Mouse (Mus musculus): ENCODE measurements at regions not wholly inside any gene's neighbourhood (a gene's known extent, or its start where the extent isn't known, plus 50 kb on each side); places are given as distances from the start of the nearest gene placed in this dataset.

DNA sequence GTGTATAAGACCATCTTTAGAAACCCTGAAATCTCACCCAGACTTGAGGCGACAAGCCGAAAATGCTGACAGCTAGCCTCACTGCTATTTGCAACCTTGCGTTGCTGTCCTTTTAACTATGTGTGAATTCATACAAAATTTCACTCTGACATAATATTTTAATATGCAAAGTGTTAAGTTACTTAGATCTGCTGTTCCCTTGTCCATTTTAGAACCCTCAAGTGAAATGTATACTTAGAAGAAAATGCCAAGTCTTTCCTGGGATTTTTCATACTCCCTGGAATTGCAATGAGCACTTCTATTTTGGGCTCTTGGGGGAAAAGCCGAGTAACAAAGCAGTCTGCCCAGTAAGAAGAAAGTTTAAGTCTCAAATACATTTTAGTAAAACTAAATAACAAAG, 150.0 kb upstream of the Cttnbp2 start:
- Histone ChIP-seq H3K4me2 (ENCODE audit: low read length) (no peak overlapping the region), H3K9me3 (ENCODE audit: control insufficient read depth, low read length) (no peaks in the 10 kb centered on the region), H3K4me3 (ENCODE audit: low read length) (no peak overlapping the region), H3K9ac (ENCODE audit: low read depth, low read length) (no peak overlapping the region), H3K36me3 (ENCODE audit: control insufficient read depth, insufficient read depth, low read length) (no peaks in the 10 kb centered on the region), H3K27ac (ENCODE audit: low read depth, low read length) (no peak overlapping the region), H3K4me1 (ENCODE audit: control insufficient read depth, insufficient read depth, low read depth, low read length) (no peaks in the 10 kb centered on the region), H3K27me3 (replicated peaks; ENCODE audit: control insufficient read depth, insufficient read depth, low read length) (no peaks in the 10 kb centered on the region)
- ATAC-seq: no peak
- 85% methylated on average over 4 of the region's 4 CpGs for WGBS

DNA sequence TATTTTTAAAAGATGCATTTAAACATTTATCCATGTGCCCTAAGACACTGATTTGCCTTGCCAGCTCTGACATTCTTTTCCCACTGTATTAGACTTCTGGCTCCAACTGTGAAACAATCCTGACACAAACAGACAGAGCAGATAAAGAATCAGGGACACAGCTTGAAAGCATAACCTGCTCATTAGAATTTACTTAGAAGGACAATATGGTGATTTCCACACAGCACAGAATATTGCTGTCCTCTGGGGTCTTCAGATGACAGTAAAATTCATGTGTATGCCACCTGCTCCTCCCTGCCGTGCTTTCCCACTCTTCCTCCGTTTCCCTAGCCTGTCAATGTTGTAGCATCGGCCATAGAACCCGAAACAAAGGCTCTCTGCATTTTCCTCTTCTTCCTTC, 151.3 kb upstream of the Cttnbp2 start:
- Histone ChIP-seq H3K4me3 (ENCODE audit: low read length) (no peak overlapping the region), H3K27me3 (replicated peaks; ENCODE audit: control insufficient read depth, insufficient read depth, low read length) (no peaks in the 10 kb centered on the region), H3K27ac (ENCODE audit: low read depth, low read length) (no peak overlapping the region), H3K4me2 (ENCODE audit: low read length) (no peak overlapping the region), H3K9me3 (ENCODE audit: control insufficient read depth, low read length) (no peaks in the 10 kb centered on the region), H3K4me1 (ENCODE audit: control insufficient read depth, insufficient read depth, low read depth, low read length) (no peaks in the 10 kb centered on the region), H3K36me3 (ENCODE audit: control insufficient read depth, insufficient read depth, low read length) (no peaks in the 10 kb centered on the region), H3K9ac (ENCODE audit: low read depth, low read length) (no peak overlapping the region)
- no peak for ATAC-seq
- WGBS: 59% methylated on average over 4 of the region's 4 CpGs

DNA sequence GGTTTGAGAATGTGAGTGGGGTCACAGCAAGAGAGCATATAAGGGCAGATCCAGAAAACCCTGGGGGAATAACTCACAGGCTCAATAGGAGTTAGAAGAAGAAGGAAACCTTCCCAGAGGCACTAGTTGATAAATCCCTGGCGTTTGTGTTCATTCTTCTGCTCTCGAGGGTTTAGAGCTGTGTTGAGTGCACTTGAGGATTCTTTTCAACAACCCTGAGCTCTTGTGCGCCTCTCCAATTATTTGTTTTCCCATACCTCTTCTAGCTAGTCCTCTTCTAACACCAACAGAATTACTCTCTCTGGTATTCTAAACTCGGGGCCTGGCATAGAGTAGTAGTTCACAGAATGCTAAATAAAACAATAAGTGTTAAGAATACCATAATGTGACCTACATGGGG, 151.9 kb upstream of the Cttnbp2 start:
- no peaks in the 10 kb centered on the region for H3K9me3 ChIP-seq (ENCODE audit: control insufficient read depth, low read length)
- no peak overlapping the region for H3K4me2 ChIP-seq (ENCODE audit: low read length)
- no peaks in the 10 kb centered on the region for H3K36me3 ChIP-seq (ENCODE audit: control insufficient read depth, insufficient read depth, low read length)
- no peak for ATAC-seq
- WGBS: 82% methylated on average over 4 of the region's 4 CpGs
- no peak overlapping the region for H3K27ac ChIP-seq (ENCODE audit: low read depth, low read length)
- no peaks in the 10 kb centered on the region for H3K4me1 ChIP-seq (ENCODE audit: control insufficient read depth, insufficient read depth, low read depth, low read length)
- no peaks in the 10 kb centered on the region for H3K27me3 ChIP-seq (replicated peaks; ENCODE audit: control insufficient read depth, insufficient read depth, low read length)
- H3K9ac ChIP-seq (ENCODE audit: low read depth, low read length): no peak overlapping the region
- no peak overlapping the region for H3K4me3 ChIP-seq (ENCODE audit: low read length)

DNA sequence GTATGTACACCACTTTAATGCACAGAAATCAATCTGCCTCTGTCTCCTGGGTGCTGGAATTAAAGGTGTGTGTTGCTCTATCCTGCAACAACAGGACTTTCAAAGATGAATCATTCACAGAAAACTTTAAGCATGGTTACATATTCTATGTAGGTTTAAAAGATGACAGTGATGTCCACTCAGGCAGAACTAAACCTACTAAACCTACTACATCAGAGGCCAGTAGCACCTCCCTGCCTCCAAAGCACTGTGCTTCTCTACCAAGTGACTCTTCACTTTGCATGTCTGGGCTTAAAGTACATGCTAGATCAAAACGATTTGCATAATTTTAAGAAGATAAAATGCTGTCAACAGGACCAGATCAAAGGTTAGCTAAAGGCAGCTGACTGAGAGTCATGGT, 156.0 kb upstream of the Cttnbp2 start:
- H3K9me3 ChIP-seq (ENCODE audit: control insufficient read depth, low read length): no peaks in the 10 kb centered on the region
- no peak overlapping the region for H3K27ac ChIP-seq (ENCODE audit: low read depth, low read length)
- no peaks in the 10 kb centered on the region for H3K36me3 ChIP-seq (ENCODE audit: control insufficient read depth, insufficient read depth, low read length)
- H3K4me1 ChIP-seq (ENCODE audit: control insufficient read depth, insufficient read depth, low read depth, low read length): no peaks in the 10 kb centered on the region
- H3K4me3 ChIP-seq (ENCODE audit: low read length): no peak overlapping the region
- no peak for ATAC-seq
- whole genome bisulfite sequencing: 94% methylated on average over 1 of the region's 1 CpGs
- no peak overlapping the region for H3K4me2 ChIP-seq (ENCODE audit: low read length)
- no peak overlapping the region for H3K9ac ChIP-seq (ENCODE audit: low read depth, low read length)
- no peaks in the 10 kb centered on the region for H3K27me3 ChIP-seq (replicated peaks; ENCODE audit: control insufficient read depth, insufficient read depth, low read length)

DNA sequence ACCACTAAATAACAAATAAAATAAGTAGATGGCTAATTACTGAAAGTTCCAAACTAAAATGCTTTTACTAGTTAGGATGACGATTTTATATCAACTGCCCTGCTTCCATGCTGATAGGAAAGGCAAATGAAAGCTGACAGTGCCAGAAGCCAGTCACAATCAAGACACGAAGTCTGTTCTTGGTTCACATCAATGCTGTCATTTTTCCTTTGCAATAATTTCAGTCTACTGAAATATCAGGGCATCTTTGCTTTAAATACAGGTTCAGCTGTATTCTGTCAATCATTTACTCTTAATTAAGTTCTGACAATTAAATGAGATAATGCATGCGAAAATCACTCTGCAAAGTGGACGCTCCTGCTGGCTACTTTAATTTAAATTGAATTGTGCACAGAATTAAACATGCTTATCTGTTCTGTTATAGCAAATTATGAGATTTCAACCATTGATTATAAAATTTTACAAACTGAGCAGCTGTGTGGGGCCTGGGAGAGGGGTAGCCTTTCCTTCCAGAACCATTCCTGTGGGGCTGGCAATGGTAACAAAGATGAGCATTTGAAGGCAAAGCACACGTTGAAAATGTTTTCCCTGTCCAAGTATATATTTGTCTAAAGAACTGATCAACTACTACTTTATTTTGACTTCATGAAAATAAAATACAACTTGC, 160.1 kb upstream of the Cttnbp2 start:
- H3K27ac ChIP-seq (ENCODE audit: low read depth, low read length): no peak overlapping the region
- H3K27me3 ChIP-seq (replicated peaks; ENCODE audit: control insufficient read depth, insufficient read depth, low read length): no peaks in the 10 kb centered on the region
- no peak overlapping the region for H3K9ac ChIP-seq (ENCODE audit: low read depth, low read length)
- H3K4me2 ChIP-seq (ENCODE audit: low read length): no peak overlapping the region
- no peaks in the 10 kb centered on the region for H3K4me1 ChIP-seq (ENCODE audit: control insufficient read depth, insufficient read depth, low read depth, low read length)
- no peaks in the 10 kb centered on the region for H3K9me3 ChIP-seq (ENCODE audit: control insufficient read depth, low read length)
- no peak for ATAC-seq
- no peak overlapping the region for H3K4me3 ChIP-seq (ENCODE audit: low read length)
- no peaks in the 10 kb centered on the region for H3K36me3 ChIP-seq (ENCODE audit: control insufficient read depth, insufficient read depth, low read length)
- WGBS: 53% methylated on average over 5 of the region's 5 CpGs

DNA sequence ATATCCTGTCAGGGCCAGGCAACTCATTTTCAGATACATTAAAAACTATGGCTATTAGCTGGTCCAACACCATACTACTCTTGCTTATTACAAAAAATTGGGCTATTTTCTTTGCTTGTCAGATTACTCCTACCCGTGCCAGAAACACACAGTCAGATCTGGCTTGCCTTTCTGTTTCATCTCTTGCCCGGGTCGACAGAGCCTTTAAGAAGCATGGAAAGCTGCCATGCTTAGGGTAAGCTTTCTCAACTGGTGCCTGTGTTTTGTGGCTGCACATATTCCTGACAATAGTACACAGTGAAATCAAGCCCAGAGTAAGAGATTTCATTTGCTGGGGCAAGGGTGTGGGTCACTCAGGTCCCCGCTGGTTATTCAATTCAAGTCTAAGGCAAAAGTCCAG, 162.5 kb upstream of the Cttnbp2 start:
- no peaks in the 10 kb centered on the region for H3K27me3 ChIP-seq (replicated peaks; ENCODE audit: control insufficient read depth, insufficient read depth, low read length)
- H3K4me1 ChIP-seq (ENCODE audit: control insufficient read depth, insufficient read depth, low read depth, low read length): no peaks in the 10 kb centered on the region
- H3K9ac ChIP-seq (ENCODE audit: low read depth, low read length): no peak overlapping the region
- ATAC-seq: no peak
- H3K4me2 ChIP-seq (ENCODE audit: low read length): no peak overlapping the region
- H3K27ac ChIP-seq (ENCODE audit: low read depth, low read length): no peak overlapping the region
- no peaks in the 10 kb centered on the region for H3K36me3 ChIP-seq (ENCODE audit: control insufficient read depth, insufficient read depth, low read length)
- no peak overlapping the region for H3K4me3 ChIP-seq (ENCODE audit: low read length)
- 79% methylated on average over 4 of the region's 4 CpGs for WGBS
- H3K9me3 ChIP-seq (ENCODE audit: control insufficient read depth, low read length): no peaks in the 10 kb centered on the region

DNA sequence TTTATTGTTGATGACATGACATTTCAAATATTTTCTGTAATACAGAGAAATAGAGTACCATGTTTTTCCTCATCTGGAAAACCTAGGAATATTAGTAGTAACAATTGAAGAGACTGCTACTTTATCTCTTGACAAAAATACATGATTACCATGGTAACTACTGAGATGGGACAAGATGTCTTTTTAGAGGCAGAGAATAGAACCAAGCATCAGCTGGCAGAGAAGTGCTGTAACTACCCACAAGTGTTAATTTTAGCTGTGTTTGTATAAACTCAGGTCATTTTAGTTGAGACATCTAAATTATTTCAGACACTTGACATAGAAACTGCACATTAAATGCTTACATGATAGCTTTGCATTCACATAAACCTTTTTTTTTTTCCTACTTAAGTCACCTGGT, 166.1 kb upstream of the Cttnbp2 start:
- Histone ChIP-seq H3K36me3 (ENCODE audit: control insufficient read depth, insufficient read depth, low read length) (no peaks in the 10 kb centered on the region), H3K9ac (ENCODE audit: low read depth, low read length) (no peak overlapping the region), H3K4me3 (ENCODE audit: low read length) (no peak overlapping the region), H3K4me2 (ENCODE audit: low read length) (no peak overlapping the region), H3K4me1 (ENCODE audit: control insufficient read depth, insufficient read depth, low read depth, low read length) (no peaks in the 10 kb centered on the region), H3K27me3 (replicated peaks; ENCODE audit: control insufficient read depth, insufficient read depth, low read length) (no peaks in the 10 kb centered on the region), H3K9me3 (ENCODE audit: control insufficient read depth, low read length) (no peaks in the 10 kb centered on the region), H3K27ac (ENCODE audit: low read depth, low read length) (no peak overlapping the region)
- no peak for ATAC-seq

DNA sequence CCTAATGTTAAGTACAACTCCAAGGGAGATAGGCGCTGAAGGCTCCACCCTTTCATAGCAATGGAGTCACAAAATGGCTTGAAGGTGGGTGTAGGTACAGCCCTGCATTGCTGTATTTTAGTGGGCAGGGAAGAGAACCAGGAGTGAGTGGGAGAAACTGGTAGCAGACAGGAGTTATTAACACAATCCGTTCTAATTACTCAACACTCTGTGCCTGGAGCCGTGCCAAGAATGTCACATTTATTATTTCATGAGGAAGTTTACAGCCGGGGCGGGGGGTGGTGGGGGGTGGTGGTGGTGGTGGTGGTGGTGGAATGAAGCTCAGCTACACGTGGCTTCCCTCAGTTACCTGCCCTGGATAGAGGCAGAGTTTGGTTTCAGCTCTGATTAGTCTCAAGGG, 166.3 kb upstream of the Lsm8 start:
- Histone ChIP-seq H3K4me3 (ENCODE audit: low read length) (no peak overlapping the region), H3K4me1 (ENCODE audit: control insufficient read depth, insufficient read depth, low read depth, low read length) (no peaks in the 10 kb centered on the region), H3K4me2 (ENCODE audit: low read length) (no peak overlapping the region), H3K9me3 (ENCODE audit: control insufficient read depth, low read length) (no peaks in the 10 kb centered on the region), H3K27ac (ENCODE audit: low read depth, low read length) (no peak overlapping the region), H3K27me3 (replicated peaks; ENCODE audit: control insufficient read depth, insufficient read depth, low read length) (no peaks in the 10 kb centered on the region), H3K9ac (ENCODE audit: low read depth, low read length) (no peak overlapping the region), H3K36me3 (ENCODE audit: control insufficient read depth, insufficient read depth, low read length) (no peaks in the 10 kb centered on the region)
- 48% methylated on average over 6 of the region's 6 CpGs for WGBS
- no peak for ATAC-seq

DNA sequence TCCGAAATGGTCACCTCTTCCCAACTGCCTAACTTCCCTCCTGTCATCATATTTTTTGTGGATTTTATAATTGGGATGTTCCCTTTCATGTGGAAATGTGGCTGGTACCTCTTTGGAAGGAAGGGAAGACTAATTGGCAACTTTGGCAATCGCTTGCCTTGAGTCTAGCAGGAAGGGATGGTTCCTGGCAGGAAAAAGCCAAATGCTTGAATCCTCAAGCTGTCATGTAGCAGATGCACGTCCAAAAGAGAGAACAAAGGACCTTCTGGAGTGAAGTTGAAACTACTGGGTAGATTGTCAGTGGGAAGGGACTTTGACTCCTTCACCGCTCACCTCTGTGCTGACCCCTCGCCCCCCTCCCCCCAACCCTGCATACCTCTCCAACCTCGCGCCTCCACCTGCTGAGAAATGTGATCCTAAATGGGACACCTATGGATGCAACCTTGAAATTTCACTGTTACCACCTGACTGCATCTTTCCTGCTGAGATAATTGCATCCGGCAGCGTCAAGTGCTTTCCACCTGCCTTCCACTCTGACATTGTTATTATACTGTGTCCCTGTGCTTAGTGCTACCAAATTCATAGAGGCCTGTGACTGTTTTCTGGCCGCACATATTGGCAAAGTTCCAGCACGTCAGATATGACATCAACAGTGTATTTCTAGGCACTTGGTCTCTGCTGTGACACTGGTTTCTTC, 159.6 kb upstream of the Lsm8 start:
- H3K9ac ChIP-seq (ENCODE audit: low read depth, low read length): no peak overlapping the region
- H3K27ac ChIP-seq (ENCODE audit: low read depth, low read length): no peak overlapping the region
- H3K4me3 ChIP-seq (ENCODE audit: low read length): no peak overlapping the region
- no peak overlapping the region for H3K4me2 ChIP-seq (ENCODE audit: low read length)
- H3K27me3 ChIP-seq (replicated peaks; ENCODE audit: control insufficient read depth, insufficient read depth, low read length): no peaks in the 10 kb centered on the region
- ATAC-seq: peak; percentile 65
- no peaks in the 10 kb centered on the region for H3K9me3 ChIP-seq (ENCODE audit: control insufficient read depth, low read length)
- no peaks in the 10 kb centered on the region for H3K4me1 ChIP-seq (ENCODE audit: control insufficient read depth, insufficient read depth, low read depth, low read length)
- H3K36me3 ChIP-seq (ENCODE audit: control insufficient read depth, insufficient read depth, low read length): no peaks in the 10 kb centered on the region
- 49% methylated on average over 11 of the region's 11 CpGs for WGBS

Measured in hindbrain, embryonic 16.5 days (tissue).